Mouse (Mus musculus): ENCODE measurements around the gene Crls1. TPM values are rescaled to one million over a fixed set of nuclear protein-coding genes. Genes with fewer than 3 reads are reported as not detected.

Gene Crls1
- total RNA-seq, 2 experiments from 2014 or later = 12.5 to 13.3 TPM

DNA sequence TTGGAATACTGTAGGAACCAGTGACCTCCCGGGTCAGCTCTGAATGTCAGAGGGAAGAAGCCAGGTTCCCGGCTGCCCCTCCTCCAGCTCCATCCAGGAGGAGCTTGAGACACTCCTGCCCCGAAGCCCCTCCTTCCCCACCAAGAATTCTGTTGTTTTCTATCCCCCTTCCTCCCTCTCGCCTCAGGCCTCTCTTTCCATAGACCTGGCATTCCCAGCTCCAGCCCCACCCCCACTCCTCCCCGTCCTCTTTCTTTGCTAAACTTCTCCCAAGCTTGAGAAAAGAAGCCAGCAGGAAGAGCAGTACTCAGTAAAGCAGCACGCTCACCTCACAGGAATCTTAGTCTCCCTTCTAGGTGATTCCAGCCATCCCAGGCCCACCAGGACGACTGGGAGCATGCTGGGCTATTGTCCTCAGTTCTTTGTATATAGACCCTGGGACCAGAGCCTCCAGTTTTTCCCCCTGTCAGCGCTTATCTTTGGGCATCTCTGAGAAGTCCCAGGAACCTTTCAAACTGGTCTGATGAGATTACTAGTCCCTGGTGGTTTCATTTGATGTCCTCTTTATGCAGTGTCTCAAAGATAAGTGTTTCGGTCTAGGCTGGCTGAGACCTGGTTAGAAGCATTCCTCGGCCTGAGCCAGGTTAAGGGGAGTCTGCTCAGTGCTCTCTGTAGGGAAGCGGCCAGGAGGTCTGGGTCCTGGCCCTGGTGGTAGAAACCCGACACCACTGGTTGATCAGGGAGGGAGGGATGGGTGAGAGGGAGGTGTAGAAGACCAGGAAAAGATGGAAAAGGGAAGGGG lies 34.6 kb downstream of the Crls1 start, which contains the start of gene Lrrn4:
TSS of gene Lrrn4 (minus strand) at position 48 of the 802 bp plus-strand sequence.
- intact Hi-C loops (cut with DNase I) = no loop called here
- DNase-seq = no peak

DNA sequence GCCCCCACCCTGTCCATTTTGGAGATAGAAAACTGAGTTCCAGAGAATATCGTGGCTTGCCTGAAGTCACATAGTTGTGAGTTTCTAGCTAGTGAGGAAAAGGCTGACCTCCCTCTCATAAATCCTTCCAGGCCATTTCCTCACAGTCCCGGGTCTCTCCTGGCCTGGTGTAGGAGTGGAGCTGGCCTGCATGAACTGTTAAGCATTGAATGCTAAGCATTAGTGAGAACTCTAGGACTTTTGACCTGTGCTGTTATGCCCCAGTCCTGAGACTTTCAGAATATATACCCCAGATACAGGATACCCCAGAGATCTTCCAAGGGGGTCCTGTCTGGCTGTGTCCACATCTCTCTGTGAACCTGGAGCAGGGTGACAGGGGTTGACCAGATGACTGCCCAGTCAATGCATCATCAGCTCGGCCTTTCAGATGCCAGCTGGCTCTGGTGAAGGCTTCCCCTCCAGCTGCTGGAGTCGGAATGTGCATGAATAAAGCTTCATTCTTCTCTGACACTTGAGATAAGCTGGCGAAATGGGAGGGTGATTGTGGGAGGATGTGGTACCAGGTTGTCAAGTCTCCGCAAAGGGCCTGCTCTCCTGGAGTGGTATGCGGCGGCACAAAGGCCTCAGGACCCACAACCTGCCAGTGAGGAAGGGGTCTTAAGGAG lies 38.0 kb downstream of the Crls1 start:
- DNase-seq = no peak
- intact Hi-C loops (cut with DNase I) = no loop called here

GRCm38 (mm10) chr2:132885312-132885711 lies 38.8 kb downstream of the Crls1 start:
- DNase-seq = no peak
- intact Hi-C loops (cut with DNase I) = no loop called here

- DNase-seq = no peak
- intact Hi-C loops (cut with DNase I) = no loop called here
These were observed 47.4 kb downstream of the Crls1 start for GRCm38 (mm10) chr2:132893826-132894225.

GRCm38 (mm10) chr2:132898211-132898610 lies 51.7 kb downstream of the Crls1 start:
- intact Hi-C loops (cut with DNase I) = no loop called here
- DNase-seq = no peak

- intact Hi-C loops (cut with DNase I) = loop anchor here (5.0 kb wide), 2 partner anchors 53 to 383 kb away; partner anchors contain the start of gene Crls1
These were observed 54.1 kb downstream of the Crls1 start for GRCm38 (mm10) chr2:132900596-132900995.

DNA sequence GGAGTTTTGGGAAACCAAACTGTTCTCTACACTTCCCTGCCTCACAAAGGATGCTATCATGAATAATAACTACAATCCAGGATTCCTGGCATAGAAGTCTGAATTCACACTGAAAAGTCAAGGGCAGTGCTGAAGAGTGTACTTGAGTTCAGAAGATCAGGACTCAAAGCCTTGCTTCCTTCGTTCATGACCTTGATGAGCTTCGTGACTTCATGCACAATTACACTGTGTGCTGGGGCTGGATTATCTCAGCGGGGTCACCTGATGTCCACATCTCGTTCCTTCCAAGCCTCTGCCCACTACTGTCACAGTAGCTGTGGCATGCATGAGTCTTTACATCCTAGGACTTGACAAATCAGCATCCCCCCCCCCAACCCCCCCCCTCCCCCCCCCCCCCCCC lies 55.2 kb downstream of the Crls1 start:
- no peak for DNase-seq
- intact Hi-C loops (cut with DNase I) = loop anchor here (5.0 kb wide), 2 partner anchors 54 to 384 kb away; partner anchors contain the start of gene Crls1

More at GRCm38 (mm10) chr2:132900596-132900995, 54.1 kb downstream of the Crls1 start:
- no peak for DNase-seq

- no peak for DNase-seq
- intact Hi-C loops (cut with DNase I) = loop anchor here (5.0 kb wide), 2 partner anchors 55 to 385 kb away; partner anchors contain the start of gene Crls1
These were observed 55.6 kb downstream of the Crls1 start for GRCm38 (mm10) chr2:132902056-132902455.

DNA sequence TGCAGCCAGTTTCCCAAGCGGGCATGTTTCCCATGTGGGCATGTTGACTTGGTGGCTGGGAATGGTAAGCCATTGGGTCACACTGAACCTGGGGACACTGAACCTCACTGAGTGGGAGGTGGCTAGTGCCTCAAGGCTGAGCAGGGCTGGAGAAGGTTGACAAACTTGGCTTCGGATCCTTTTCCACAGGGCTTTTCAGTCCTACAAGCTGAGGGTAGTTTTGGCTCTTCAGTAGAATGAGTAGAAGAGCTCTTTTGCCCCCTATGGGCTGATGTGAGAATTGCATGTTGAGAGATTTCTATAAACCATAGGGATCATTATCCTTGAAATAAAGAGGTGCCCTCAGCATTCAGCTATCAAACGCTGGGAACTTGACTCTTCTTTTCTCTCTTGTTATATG lies 57.0 kb downstream of the Crls1 start:
- no peak for DNase-seq
- intact Hi-C loops (cut with DNase I) = loop anchor here (5.0 kb wide), 2 partner anchors 56 to 386 kb away; partner anchors contain the start of gene Crls1

DNA sequence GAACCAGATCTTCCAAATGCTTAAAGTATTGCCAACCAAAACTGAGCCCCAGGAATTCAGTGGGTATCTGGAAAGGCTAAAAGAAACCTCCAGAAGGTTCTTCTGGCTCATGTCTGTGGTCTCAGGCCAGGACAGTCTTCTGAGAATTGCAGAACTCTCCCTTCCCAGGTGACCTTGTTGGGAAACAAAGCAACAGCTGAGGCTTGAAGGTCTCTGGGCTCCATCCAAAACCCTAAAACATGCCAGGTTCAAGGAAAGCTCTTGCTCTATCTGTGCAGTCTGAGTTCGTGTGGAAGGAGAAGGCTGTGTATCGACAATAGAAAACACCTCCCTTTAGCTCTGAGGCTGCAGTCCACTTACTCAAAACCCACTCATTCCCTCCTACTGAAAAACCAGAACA lies 58.5 kb downstream of the Crls1 start:
- intact Hi-C loops (cut with DNase I) = loop anchor here (5.0 kb wide), 2 partner anchors 58 to 388 kb away; partner anchors contain the start of gene Crls1
- no peak for DNase-seq

GRCm38 (mm10) chr2:132906763-132907162 lies 60.3 kb downstream of the Crls1 start:
- no peak for DNase-seq
- intact Hi-C loops (cut with DNase I) = no loop called here

DNA sequence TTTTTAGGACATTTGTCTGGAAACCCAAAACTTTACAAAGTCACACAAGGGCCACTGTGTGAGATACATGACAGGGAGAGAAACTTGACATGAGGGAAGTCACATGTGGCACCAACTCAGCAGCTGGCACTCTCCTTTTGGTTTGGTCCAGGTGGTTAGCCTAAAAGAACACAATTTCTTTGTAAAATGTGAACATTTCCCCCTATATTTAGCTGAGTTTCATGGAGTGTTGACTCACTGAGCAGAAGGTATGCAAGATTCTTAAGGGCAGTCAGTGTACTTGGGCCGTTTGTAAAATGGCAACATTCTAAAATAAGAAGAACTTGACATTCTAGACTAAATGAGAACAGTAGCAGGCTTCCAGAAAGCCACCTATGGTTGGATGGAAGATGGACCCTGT lies 68.3 kb downstream of the Crls1 start:
- no peak for DNase-seq
- intact Hi-C loops (cut with DNase I) = no loop called here

Other genes with a start within 250 kb of the Crls1 start
- 1 to 10 TPM; 4.2 to 4.6 TPM for gene Shld1, start 159.7 kb upstream of the Crls1 start, total RNA-seq (2021)
- under 1 TPM; 0.10 to 0.18 TPM for gene Chgb, start 65.4 kb upstream of the Crls1 start, total RNA-seq (2021)
- gene Trmt6, start 30.6 kb upstream of the Crls1 start, total RNA-seq (2021) = 1 to 10 TPM; 5.7 to 5.8 TPM
- 1 to 10 TPM in 1 of 2 experiments, under 1 TPM in 1; 0.77 to 1.2 TPM for gene Mcm8, start 30.5 kb upstream of the Crls1 start, total RNA-seq (2021)
- gene Lrrn4, start 34.2 kb downstream of the Crls1 start, total RNA-seq (2021) = under 1 TPM in 1 of 2 experiments, not detected in 1; 0.08 TPM
- not detected for gene Fermt1, start 99.2 kb downstream of the Crls1 start, total RNA-seq (2021)